Mouse (Mus musculus) thymus, postnatal 25 days (tissue): ENCODE measurements around the gene Cct2.

Experiments used
- DNase-seq: peaks from one replicate; pipeline ENCODE4 v3.0.0; 2022

The Cct2 gene

DNA sequence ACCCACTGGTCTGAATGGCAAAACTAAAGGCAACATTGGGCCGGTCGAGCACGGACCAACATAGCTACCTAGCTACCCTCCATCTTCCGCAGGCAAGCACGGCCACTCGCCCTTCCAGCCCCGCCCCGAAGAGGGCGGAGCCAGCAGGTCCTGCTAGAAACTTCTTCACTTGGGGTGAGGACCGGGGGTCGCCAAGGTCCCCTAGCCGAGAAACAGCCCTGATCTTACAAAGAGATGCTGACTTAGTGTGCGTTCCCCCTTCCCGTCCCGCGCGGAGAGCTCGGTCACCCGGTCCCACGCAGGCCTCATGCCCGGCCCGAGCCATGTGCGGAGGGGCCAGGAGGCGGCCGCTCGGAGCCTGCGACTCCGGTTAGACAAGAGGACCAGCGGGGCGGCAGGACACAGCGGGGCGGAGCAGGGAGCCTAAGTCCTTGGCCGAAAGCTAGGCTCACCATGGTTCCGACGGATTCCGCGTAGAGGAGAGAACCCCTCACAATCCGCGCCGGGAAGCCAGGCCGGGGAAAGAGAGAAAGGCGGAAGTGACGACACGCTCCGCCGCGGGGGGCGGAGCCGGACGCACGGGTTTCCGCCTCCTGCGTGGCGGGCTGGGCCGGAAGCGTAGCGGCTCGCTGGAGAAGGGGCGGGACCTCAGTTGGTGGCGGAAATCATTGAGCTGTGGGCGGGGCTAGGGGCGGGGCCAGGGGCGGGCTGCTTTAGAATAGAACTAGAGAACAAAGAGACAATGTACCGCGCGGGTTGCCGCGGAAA is at the start of gene Cct2:
Gene Cct2 (minus strand): TSS at position 561 of the 768 bp plus-strand sequence.
- peak; percentile 91 for DNase-seq

DNA sequence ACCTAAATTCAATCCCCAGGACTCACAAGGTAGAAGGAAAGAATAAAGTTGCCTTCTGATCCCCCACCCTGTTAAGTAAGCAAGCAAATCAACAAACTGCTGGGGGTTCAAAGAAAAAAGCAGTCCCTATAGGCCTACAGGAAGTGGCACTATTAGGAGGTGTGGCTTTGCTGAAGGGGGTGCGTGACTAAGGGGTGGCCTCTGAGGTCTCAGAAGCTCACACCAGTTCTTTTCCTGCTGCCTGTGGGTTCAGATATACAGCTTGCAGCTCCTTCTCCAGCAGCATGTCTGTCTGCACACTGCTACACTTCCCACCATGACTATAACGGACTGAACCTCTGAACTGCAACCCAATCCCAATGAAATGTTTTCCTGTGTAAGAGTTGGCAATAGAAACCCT is 48.9 kb upstream of the Cct2 start:
- peak; percentile 65 for DNase-seq

DNA sequence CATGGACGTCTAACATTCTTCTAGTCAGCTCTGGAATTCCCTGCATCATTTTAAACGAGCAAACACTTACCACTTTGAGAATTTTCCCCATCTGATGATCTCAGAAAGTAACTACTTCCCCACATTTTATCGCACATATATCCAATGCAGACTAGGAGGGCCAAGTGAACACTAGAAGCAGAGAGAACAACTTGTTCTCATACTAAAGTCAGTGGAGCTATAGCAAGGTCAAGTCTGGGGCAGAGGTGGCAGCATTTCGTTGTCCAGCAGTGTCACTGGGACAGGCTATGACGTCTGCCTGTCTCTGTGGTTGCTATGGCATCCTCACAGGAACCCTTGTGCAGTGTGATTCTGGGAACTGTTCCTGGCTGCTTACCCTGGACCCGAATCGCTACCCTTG is 47.8 kb upstream of the Cct2 start:
- no peak for DNase-seq

DNA sequence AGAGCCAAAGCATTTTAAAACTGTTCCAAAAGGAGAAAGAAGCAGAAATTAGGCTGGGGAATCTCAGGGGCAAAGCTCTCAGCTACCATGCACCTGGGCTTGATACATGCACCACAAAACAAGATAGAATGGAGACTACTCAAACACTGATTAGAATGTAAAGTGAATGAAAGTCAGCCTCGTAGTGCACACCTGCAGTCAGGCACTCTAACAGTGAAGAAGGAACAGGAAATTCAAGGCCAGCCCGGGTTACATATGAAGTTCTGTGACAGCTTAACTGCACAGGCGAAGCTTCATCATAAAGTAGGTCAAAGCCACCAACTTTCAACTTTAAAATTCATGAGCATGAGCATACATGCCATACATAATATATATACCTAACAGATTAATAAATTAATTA is 46.7 kb upstream of the Cct2 start:
- peak; percentile 64 for DNase-seq

DNA sequence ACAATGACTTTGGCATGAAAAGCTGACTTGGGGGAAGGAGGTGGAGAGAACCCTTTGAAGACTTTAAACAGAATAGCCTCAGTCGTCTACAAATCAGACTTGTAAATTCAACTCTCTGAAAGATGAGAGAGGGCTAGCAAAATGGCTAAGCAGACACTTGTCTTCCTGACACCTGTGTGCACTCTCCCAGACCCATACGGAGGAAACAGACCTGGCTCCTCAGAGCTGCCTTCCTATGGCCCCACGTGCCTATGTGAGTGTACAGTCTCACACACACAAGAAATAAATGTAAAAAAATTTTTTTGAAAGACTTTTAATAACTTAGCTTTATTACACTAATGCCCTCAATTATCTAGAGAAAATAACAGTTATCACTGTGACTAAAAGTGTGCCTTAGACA is 43.1 kb upstream of the Cct2 start:
- DNase-seq = peak; percentile 38

DNA sequence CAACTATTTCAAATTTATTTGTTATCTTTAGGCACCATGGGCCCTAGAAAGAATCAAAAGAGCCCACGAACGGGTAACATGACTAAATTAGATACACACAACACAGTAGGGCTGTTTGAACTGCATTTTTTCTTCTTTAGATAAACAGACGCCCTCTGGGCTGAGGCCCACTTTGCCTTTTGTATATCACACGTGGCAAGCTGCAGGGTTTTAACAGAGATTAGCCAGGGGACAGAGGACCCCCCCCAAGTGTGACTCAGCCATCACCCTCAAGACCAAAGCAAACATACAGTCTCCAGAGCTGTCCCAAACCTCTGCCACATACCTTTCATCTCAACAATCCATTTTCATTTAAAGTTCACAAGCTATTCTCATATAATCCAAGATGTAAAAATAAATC is 42.6 kb upstream of the Cct2 start:
- no peak for DNase-seq

DNA sequence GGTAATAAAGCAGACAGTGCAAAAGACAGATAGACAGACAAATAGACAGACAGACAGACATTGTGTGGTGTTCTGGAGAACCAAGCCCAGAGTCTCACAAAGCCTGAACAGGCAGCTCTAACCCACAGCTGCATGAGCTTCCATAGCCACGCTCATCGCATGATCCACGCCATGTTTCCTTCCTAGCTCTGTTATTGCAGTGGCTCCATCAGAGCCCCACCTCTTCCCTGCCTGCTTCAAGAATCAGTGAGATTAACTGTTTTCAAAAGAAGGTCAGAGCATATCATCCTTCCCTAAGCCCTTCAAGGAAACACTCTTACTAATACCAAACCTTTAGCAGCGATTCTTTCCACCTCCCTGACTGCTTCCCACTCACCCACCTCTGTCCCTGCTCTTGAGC is 41.4 kb upstream of the Cct2 start:
- no peak for DNase-seq

DNA sequence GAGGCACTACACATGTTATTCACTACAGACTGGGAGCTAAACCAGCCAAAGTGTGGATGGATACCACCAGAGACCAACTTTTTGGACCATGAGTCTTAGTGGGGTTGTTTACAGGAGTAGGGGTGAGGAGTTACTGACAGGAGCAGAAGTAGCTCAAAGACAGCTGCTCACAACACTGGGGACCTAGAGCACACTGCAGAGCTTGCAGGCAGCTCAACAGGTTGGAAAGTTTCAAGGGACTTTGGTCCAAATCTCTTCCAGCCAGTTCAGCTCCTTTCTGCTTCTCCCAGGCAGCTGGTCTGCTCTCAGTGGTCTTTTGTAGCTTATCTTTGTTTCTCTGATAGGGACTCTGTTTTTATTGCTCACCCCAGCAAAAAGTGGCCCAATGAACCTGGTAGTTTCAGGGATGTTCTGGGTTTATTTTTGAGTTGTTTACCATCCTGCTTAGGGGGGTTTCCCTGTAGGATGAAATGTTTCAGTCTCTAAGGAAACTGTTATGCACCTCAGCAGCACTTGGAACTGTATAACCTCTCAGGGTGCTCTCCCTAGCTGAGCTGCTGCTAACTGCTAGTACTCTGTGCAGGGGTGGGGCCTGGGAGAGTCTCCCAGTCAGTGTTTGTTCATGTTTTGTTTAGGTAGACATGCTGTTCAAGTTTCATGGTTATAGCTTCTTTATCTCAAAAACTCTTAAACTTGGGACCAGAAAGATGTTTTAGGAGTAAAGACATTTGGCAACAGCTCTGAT is 40.4 kb upstream of the Cct2 start:
- DNase-seq = no peak

DNA sequence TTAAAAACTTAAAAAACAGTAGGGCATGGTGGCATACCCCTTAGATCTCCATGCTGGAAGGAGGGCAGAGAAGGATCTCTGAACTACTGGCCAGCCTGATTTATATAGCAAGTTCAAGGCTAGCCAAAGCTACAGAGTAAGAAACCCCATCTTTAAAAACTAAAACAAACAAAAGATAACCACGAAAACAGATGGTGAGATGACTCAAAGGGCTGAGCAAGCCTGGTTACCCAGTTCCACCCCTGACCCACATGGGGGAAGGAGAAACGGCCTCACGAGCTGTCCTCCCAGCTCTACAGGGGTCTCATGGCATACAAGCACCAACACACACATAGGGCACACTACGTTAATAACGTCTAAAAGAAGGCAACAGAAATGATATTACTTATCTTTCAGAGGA is 36.6 kb upstream of the Cct2 start:
- no peak for DNase-seq

DNA sequence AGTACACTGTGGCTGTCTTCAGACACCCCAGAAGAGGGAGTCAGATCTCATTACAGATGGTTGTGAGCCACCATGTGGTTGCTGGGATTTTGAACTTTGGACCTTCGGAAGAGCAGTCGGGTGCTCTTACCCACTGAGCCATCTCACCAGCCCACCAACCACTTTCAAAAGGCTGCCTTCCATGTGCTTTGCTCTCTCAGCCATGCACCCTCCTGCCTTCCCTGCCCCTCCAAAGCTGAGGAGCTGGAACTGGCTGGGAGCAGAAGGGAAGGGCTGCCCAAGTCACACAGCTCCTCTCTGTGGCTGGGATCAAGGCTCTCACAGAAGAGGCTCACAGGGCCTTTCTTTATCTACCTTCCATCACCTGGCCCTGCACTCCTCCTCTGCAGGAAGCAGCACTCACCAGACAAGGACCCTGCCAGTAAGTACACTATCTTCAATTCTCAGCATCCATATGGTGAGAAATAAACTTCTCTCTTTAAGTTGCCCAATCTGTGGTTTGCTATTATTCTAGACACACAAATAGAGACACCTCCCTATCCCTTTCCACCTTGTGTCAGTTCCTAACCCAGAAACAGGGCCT is 33.6 kb upstream of the Cct2 start:
- DNase-seq = no peak

DNA sequence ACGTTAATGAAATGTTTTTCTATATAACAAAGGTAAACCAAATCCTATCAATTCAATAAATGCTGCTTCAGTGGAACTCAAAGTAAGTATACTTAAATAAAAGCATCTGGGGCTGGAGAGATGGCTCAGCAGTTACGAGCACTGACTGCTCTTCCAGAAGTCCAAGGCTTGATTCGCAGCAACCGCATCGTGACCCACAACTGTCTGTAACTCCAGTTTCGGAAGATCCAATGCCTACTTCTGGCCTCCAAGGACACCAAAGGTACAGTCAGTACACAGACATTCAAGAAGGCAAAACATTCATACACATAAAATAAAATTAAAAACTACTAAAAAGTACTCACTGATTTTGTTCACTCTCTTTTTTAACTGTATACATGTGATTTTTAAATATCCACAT is 32.5 kb upstream of the Cct2 start:
- DNase-seq = no peak

DNA sequence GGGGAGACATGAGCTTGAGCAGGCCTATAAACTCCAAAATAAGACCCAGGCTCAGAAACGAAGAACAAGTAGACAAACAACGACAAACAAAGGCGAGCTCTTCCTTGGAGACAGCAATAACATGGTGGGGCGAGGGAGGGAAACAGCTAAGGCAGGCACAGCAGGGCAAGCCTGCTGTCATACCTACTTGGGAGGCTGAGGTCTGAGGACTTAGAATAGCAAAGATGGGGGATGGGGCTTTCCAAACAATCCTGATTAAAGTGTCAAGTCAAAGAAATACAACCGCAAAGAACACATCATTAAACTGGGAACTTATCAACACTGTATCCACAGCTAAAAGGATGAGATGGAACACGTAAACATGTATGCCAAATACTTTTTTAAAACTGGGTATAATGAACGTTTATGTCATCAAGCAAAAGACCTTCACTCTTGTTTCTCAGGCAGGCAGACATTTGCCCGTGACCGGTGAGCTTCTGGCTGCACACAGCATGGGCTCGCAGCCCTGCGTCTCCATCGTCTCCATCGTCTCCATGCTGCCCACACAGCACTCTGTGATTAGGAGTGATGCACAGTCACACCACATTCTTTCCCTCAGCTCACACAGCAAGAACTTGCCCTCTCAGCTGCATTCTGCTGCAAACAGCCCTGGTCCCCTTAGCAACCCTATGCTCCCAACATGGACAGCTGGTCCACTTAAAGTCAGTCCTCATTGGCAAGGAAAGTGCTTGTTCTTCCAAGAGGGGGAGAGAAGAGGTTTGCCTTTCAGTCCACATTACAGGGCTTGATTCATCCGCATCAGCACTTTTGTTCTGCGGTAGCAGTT is 31.1 kb upstream of the Cct2 start:
- DNase-seq = no peak

DNA sequence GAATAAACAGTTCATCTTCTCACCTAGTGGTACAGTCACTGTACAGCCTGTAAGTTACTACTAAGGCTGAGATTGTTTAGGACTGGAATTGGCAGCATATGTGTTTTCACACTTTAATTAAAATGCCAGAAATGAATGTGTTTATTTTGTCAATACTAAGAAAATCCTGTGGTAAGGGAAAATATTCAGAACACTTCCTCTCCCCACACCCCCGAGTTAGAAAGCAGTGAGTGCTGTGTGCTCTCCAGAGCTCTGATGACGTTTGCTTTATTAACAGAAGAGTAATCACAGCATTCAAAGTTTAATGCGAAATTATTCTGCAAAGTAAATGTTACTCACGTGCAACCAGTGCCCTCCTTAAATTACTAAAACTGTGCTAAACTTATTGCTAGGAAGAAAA is 26.0 kb upstream of the Cct2 start:
- no peak for DNase-seq

DNA sequence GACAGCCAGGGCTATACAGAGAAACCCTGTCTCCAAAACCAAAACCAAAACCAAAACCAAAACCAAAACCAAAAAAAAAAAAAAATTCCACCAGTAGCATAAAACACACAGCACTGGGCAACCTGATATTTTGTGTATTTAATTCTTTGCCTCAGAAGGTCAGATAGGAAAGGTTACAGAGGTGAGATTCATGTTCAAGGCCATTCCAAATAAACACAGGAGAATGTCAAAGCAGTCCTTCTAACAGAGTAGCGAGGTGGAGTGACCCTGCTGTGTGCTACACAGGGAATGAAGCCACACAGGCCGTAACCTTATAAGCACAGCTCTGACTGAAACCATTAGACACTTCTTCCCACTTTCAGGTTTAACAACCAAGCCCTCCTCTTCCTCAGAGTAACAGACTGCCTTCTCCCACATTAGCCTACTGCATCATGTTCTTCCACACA is 18.3 kb upstream of the Cct2 start:
- no peak for DNase-seq

DNA sequence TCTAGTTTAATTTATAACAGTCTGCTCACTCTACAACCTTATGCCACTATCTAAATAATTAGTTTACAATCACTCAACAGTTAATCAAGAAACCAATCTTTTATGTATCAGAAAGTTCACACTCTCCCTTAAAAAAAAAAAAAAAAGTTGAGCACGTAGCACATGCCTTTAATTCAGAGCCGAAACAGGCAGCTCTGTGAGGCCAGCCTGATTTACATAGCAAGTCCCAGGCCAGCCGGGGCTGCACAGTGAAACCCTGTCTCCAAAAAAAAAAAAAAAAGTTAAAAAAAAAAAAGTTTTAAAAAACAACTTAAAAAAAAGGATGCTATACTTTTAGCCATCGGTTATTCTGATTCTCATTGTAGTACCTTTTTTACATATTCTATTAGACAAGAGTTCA is 17.7 kb upstream of the Cct2 start:
- no peak for DNase-seq

DNA sequence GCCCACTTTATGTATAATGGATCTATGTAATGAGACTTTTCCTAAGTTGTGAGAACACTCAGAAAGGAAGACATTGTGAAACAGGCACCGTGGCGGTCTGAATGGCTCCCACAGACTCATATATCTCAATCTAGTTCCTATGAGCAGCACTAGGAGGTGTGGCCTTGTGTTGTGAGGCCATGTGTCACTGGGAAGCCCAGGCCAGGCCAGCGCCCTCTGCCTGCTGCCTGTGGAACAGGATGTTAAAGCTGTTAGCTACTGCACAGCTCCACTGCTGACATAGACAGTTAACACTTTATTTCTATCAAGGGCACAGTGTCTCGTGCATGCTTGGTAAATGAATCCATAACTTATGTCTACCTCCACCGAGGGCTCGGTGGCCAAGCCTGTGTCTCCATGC is 14.7 kb upstream of the Cct2 start:
- peak; percentile 65 for DNase-seq

DNA sequence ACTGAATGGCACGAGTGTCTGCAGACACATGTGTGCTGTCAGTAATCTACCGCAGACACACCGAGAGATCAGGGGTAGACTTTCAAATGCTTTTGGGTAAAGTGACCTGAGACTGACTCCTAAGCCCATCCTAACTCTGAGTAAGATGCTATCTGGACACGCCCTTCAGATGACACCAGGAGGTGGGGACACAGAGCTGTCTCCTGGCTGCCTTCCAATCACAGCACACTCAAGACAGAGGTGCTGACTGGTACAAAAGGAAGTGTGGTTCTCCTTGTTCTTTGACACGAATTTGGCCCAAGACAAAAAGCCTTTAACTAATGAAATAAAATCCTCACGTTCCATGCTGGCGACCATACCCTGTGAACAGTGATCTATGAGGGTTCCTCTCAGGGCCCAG is 9.6 kb upstream of the Cct2 start:
- no peak for DNase-seq

DNA sequence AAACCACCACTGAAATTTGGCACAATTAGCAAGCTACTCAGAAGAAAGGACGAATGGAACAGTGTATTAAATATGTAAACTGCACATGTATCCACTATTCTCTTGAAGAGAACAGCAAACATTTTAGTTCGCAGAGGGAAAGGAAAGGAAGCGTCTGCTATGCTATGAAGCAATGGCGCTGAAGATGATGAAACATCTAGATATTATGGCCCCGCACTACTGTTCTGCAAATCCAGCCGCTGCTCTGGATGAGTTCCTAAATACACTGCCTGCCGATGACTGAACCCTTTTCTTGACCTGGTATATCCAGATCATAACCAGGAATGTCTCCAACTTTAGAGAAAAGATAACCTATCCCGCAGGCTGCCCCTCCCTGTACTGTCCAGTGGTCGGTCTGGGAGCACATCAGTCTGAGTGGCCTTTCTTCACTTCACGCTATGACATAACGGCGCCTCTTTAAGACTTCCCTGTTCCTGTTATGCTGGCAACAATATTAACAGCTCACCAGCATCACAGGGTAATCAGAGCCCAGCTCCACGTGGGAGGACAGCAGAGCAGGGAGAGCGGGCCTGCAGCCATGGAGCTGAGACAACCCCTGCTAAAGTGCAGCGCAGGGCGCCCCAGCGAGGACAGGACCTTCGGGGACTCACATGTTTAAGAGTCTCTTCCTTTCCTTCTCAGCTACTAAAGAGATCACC is 8.7 kb upstream of the Cct2 start:
- no peak for DNase-seq

DNA sequence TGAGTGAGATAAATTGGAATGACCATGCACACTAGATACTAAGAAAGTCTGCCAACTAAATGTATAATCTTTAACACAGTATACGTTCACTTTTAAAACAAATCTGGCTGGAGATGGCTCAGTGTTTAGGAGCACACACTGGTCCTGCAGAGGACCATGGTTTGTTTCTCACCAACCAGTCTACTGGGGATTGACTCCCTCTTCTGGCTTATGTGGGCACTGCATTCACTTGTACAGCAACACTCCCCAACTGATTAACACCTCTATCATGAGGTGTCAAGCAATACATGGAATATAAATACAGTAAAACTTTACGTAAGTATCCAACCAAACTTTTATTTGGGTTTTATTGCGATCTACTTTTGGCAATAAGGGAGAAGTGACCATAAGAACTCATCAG is 5.5 kb upstream of the Cct2 start:
- DNase-seq = no peak

DNA sequence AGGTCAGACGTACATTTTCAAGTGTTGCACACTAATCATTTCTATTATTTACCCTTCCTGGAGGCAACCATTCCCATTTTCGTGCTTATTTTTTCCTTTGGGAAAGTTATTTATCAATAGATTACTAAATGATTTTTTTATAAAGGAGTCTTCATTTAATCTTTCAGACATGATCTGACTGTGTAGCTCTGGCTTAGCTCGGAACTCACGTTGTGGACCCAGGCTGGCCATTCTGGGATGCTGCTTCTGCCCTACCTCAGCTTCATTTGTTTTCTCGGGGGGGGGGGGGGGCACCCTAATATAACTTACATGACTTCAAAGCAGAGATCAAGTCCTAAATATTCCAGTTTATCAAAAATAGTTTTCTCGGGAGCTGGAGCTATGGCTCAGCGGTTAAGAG is 462 bp upstream of the Cct2 start:
- DNase-seq = peak; percentile 12

DNA sequence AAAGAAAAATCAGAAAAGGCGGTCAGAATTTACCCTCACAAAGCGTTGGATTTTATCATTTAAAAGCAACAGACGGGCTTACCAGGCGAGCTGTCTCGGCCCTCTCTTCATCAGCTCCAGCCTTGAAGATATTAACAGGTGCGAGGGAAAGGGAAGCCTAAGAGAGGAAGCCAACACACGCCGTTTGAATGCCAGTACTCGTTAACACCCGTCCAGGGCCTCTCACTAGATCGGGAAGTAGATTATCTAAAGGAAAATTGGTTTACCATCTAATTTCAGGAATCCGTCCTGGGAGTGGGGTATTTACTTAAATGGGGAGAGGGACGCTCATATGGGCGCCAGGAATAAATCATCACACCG is 740 bp downstream of the Cct2 start:
- DNase-seq = no peak

DNA sequence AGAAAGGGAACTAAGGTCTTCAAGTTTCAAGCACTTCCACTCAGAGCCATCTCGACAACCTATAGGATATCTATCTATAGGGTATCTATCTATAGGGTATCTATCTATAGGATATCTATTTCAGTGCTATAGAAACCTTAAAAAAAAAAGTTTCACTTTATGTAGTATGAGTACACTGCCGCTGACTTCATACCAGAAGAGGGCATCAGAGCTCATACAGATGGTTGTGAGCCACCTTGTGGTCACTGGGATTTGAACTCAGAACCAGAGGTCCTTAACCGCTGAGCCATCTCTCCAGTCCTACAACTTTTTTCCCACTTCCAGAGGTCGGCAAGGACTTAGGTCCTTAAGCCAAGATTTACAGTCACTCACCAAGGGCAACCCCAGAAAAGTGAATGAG is 7.9 kb downstream of the Cct2 start:
- DNase-seq = no peak
